Mouse (Mus musculus) urinary bladder, postnatal 25 days (tissue): ENCODE data around the gene Bbs2.

Experiments
- DNase-seq: peaks from one replicate; pipeline ENCODE4 v3.0.0; 2022; ENCODE audit warnings: low spot score

The Bbs2 gene

DNA sequence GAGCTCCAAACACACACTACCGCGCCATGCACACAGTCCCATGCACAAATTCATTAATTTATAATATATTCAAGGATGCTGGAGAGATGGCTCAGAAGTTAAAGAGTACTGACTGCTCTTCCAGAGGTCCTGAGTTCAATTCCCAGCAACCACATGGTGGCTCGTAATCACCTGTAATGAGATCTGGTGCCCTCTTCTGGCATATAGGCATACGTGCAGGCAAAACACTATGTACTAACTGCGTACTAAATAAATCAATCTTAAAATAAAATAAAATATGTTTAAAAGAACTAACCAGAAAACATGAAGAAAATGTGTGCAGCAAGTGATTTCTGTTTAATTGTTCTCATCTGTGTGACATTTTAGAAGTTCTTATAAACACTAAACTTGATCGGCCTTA lies 4.4 kb downstream of the Bbs2 start:
- DNase-seq, result no peak

DNA sequence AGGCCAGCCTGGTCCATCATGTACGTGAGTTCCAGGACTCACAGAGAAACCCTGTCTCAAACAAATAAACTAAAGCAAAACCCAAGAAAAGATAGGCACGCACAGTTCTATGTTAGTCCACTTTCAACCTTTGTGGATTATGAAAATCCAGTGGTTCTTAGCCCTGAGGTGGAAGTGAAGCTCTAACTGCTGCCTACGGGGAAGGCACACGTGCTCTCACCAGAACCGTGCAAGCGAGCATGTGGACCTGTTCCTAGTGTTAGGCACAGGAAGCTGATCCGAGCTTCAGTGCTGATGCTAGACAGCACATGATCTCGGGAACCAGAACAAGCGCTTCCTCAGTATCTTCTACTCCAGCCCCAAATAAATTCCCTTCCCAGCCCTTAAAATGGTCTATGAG lies 5.9 kb downstream of the Bbs2 start:
- DNase-seq, result no peak

DNA sequence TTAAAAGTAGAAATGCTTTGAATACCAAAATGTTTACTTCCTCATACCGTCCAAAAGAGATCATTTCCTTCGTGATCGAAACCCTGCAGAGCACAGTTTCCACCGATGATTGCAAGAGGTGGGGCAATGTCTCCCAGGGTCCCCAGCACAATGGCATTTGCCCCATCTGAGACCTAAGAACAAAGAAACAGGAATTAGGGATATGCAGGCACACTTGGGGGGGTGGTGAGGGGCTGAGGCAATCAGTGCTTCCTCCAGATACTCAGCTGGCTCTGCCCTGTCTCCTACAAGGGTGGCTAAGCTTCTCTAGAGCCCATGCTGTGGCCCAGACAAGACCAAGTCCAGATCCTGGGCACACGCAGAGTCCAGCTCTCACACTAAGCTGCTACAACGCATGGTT lies 9.0 kb downstream of the Bbs2 start:
- DNase-seq, result no peak

DNA sequence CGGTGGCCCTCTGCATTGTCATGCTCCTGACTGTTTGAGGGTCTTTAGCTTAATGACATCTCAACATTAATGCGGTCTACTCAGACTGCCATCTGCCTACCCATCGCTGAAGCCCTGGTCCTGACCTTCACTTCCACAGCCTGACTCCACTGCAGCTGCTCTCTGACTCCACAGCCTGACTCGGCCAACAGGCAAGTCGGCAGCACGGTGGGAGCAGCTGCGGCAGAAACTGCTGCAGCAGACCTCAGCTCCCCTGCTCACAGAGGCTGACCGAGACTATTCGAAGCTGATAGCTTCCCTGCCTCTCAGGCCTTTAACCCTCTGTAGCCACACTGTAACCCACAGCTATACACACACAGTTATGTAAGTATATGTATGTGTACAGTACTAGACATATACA lies 10.8 kb downstream of the Bbs2 start:
- no peak for DNase-seq

DNA sequence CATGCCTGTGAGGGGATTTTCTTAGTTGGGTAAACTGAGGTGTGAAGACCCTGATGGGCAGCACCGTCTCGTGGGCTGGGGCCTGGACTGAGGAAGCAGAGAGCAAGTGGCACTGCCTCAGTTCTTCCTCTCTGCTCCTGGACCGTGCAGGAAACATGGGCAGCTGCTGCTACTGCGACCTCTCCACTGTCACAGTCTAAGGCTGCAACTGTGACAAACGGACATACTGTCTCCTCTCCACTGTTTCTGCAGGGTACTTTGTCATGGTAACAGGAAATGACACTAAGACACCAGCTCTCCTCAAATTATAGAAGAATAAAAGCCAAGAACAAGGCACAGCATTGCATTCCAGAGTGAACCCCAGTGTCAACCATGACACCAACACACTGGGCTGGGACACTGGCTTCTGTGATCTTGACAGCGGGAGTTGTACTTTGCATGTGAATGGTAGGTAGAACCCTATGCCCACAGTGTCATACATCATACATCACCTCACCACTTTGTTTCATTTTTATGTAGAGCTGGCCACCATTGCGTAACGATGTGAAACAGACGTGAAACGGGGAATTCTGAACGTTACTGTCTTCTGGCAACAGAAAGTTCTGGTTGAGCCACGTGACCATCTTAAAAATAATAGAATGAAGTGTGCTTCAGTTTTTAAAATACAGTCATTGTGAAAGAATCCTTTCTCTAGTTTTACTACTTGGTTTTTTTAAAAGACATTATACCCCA lies 22.1 kb downstream of the Bbs2 start:
- DNase-seq, result no peak

DNA sequence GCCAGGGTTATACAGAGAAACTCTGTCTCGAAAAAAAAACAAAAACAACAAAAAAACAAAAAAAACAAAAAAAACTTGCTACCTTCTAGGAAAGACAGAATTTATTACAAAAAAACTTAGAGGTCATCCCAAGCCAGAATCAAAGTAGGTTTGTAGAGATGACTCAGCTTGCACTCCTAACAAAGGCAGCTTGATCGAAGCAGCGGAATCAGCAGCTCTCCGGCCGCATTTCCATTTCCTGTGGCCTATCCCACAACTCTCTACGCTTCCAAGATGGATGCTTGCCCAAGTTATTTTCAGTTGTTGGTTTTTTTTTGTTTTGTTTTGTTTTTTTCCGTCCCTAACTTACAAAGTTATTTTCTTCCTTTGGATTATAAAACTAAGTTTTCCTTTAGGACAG lies 29.9 kb downstream of the Bbs2 start:
- DNase-seq, result no peak

DNA sequence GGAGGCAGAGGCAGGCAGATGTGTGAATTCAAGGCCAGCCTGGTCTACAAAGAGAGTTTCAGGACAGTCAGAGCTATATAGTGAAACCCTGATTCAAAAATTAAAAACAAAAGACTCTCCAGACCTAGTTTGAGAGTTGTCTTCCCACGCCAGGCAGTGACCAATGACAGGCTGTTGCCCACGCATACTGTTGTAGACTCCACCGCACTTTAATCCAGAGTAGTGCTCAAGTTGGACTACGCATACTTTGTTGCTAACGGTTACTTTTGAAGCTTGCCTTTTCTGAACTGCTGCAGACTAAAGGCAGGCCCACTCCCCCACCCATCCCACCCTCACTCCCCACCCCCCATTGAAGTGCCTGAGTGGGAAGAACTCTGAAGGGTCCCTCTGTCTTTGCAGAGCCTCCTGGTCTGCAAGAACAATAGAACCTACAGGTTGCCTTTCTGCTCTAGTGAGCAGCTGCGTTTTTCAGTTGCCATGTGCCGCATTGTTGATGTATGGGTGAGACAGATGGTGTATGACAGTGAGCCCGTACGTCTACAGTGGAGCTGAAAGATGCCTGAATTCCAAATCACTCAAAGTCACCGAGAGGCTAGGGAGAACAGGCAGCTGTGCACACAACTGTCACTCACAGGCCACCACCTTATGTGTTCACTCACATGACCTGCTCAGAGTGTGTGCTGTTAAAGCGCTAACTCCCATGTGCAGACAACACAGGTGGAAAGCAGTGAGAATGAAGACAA lies 32.4 kb downstream of the Bbs2 start:
- DNase-seq, result no peak

DNA sequence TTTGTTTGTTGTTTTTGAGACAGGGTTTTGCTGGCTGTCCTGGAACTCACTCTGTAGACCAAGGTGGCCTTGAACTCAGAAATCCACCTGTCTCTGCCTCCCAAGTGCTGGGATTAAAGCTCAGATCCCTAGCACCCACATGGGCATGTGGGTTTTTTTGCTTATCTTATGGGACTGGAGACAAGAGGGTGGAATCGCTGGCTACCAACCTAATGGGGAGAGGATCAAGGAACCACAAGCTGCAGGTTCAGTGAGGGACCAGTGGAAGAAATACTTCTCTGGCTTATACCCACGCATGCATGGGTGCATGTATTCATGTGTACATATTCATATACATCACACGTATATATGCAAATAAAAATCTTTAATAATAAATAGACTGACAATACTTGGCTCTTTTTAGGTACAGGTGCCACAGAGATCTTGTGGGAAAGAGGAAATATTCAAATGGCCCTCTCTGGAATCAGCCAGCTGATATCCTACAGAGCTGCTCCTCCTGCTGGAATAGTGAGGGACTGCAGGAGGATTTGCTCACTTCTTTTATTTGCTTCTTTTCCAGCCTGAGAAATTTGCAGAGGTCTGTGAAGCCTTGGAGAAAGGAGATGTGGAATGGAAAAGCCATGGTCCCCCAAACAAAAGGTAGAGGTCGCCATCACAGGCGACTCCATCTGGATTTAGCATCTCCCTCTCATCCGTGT lies 41.4 kb downstream of the Bbs2 start:
- DNase-seq, result peak; percentile 50

DNA sequence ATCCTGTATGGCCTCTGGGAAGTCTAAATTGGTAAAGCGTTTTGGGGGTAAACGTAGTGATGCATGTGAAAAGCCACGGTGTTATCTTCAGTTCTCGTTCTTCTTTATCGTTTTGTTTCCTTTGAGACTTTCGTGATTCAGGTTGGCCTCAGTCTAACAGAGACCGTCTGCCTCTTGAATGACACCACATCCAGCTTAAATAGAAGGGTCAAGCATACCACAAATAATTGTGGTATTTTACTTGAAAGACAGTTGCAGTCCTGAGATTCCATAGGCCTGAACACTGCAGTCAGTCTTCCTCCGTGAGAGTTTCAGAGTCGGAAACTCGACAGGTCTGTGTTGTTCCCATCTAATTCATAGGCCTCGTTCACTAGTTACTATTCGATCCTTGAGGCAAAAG lies 46.0 kb downstream of the Bbs2 start:
- DNase-seq, result no peak

DNA sequence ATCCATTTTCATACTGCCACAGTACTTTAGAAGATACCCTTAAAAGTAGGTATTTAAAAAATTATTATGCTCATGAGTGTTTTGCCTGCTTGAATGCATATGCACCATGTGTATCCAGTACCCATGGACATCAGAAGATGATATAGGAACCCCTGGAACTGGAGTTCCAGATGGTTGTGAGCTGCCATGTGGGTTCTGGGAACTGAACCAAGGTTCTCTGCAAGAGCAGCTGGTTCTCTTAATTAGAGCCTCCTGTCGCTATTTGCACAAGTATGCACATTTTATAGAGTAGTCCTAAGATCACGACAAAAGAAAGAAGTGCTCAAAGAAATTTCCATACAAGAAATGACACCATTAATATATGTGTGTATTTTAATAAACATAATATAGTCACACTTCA lies 50.9 kb downstream of the Bbs2 start:
- DNase-seq, result no peak

DNA sequence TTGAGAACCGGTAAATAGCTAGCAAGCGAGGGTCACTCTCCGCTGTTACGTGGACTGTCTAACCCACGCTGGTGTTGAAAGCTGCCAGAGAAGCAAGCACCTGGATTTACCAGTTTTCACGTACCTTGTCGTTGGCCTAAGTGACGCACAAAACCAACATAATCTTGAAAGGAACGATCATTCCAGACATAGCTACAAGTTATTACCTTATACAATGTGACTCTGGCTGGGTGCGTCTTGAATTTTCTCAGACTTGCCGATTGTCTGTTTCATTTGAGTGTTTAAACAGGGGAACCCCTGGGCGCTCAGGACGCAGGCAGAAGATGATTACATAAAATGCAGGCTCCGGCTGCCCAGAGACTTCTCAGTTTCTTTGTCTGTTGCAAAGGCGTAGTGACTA lies 60.9 kb downstream of the Bbs2 start:
- DNase-seq, result no peak

DNA sequence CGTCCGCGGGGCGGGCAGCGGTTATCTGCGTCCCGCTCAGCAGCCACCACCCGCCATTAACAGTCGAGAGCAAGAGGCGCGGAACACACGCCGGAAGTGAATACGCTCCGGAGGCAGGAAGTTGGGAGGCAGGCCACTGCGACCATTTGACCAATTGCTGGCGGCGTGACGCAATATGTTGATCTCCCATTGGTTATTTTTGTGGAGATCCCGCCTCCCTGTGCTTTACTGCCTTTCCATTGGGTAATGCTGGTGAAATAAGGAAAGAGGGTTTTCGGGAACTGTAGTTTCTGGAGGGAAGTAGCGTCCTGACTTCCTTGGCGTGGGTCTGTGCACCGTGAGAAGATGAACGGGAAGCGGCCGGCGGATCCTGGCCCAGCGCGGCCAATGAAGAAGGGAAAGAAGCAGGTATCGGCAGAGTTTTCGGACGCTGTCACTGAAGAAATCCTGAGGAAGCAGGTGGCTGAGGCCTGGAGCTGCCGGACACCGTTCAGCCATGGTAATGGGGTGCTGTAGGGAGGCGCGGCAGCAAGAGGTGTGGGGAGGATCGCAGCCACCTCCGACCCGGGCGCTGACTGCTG lies 61.7 kb downstream of the Bbs2 start, which contains the start of the genes Nudt21 and Ogfod1:
Gene Nudt21 (minus strand): TSS at position 88 of the 581 bp plus-strand sequence.
Gene Ogfod1 (plus strand): TSS at position 255 of the 581 bp plus-strand sequence.
- peak; percentile 81 for DNase-seq

DNA sequence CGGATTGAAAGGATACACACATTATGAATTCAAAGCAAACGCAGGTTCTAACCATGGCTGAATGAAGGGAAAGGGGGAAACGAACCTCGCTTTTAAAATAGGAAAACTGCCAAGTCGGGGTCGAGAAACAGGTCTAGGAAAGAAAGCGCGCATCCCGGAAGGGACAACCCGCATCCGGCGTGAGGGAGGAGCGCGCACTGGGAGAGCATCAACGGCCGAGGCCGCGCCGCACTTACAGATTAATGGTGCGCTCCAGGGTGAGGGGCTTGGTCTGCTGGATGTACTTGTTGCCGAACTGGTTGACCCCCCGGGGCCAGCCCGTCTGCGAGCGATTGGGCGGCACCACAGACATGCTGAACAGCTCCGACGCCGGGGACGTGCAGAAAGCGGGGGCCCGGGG lies 62.2 kb downstream of the Bbs2 start:
- peak; percentile 48 for DNase-seq

DNA sequence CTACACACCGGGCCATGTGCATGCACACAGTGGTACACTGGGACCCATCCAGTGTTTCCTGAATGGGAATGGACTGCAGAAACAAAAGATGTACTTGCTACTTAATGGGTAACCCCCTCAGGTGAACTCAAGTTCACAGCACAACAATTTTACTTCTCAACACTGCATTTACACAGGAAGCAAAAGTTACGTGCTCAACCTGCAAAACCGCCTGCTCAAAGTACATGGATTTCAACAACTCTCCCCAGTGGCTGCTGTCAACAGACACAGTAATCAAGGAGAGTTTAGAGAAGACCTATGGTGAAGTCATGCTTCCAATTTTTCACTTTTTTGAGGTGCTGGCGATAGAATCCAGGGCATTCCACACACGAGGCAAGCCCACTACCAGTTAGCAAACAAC lies 63.5 kb downstream of the Bbs2 start:
- no peak for DNase-seq

DNA sequence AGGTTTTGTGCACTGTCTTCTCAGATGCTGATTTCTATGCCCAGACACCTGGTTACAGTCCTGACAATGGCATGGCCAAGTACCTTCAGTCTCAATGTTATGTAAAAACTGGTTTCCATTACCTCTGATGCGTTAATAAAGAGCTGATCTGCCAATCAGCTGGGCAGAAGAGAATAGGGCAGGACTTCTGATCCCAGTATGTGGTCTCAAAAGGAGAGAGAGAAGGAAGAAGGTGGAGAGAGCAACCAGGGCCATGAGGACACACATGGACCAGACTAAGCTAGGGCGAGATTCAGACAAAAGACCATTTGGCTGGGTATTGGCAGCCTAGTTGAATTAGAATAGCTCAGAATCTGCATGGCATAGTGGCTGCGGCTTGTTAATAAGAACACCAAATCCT lies 65.1 kb downstream of the Bbs2 start:
- no peak for DNase-seq

DNA sequence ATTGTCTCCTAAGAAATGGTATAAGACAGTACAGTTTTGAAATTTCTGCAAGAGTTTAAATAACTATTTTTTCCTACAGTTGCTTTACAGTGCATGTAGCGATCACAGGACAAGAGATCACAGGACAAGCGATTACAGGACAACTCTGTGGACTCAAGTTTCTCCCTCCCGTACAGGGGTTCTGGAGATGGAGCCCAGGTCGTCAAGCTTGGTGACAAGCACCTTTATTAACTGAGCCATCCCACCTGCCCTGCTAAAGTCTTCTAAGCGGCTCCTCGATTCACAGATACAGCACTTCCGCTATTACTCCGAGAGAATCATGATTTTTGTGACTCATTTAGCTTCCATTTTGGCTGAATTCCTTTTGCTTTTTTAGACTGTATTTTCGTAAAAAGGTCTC lies 69.0 kb downstream of the Bbs2 start:
- no peak for DNase-seq

DNA sequence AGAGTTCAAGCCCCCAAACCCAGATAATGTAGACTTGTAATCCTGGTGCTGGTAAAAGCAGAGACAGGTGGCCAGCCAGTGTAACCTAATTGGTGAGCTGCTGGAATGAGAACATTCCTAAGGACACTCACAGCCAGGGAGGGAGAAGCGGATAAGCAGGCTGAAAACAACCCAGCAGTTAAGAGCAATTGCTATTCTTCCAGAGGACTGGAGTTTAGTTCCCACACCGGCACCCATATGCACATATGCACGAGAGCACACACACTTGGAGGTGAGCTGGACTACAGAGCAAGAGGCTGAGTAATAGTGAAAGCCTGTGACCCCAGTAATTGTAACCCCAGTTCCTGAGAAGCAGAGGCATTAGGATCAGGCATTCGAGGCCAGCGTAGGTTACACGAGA lies 74.8 kb downstream of the Bbs2 start:
- DNase-seq, result no peak
